ENCODE assay signal across 8 mouse cellular contexts in the genomic region with DNA sequence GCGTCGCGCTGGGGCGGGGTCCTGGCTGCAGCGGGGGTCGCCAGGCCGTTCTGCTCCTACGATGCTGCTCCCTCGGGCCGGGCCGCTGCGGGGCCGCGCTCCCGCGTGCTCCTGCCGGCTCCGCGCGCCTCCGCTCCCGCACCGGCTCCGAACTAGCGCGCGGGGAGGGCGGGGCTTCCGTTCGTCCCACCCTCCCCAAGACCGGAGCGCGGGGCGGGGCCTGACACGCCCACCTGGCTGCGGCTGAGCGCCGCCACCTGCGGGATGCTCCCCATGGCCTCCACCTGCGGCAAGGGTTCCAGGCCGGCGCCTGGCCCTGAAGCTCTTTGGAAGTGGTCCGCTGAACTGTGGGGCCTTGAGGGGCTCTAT. TPM values are rescaled to one million over a fixed set of nuclear protein-coding genes. Genes with fewer than 3 reads are reported as not detected.
DNase-seq lines count a peak whose midpoint lies in the region; TF ChIP-seq lines count a peak whose summit lies in the region.

A gene (minus strand): TSS at position 157 of the 369 bp plus-strand sequence.

- H3K9me3 ChIP-seq in ES-Bruce4 (replicated peaks; ENCODE audit: control insufficient read depth, insufficient read depth, low read length, poor library complexity, severe bottlenecking), result no peaks in the 10 kb centered on the region

- peaks cover 9% of the 10 kb centered on the region for H3K27me3 ChIP-seq in ES-Bruce4 (ENCODE audit: control insufficient read depth, insufficient read depth, low read length, poor library complexity, severe bottlenecking)

- H3K27ac ChIP-seq in ES-Bruce4 (ENCODE audit: insufficient read depth, low read length), result no peak within 1 kb of the TSS
- H3K27ac ChIP-seq in layer of hippocampus, adult 2 months, result peak within 1 kb of the TSS; percentile 96

- H3K9ac ChIP-seq in ES-Bruce4 (ENCODE audit: low read depth, poor library complexity, severe bottlenecking), result peak within 1 kb of the TSS; percentile 68

- H3K4me1 ChIP-seq in ES-Bruce4 (ENCODE audit: control insufficient read depth, insufficient read depth, low read length), result no peaks in the 10 kb centered on the region

- intact Hi-C loops in heart, postnatal 36 days (cut with DNase I), result loop anchor here (2.0 kb wide), 1 partner anchor 85 kb away; no protein-coding TSS in a partner anchor

- DNase-seq in cerebellum, adult 11-12 months, result peak; percentile 92
- DNase-seq in forelimb bud, embryonic 11.5 days (ENCODE audit: low read depth, low spot score), result peak; percentile 26
- DNase-seq in heart, postnatal 36 days, result peak; percentile 69 to 75
- DNase-seq in layer of hippocampus, adult 2 months (ENCODE audit: low spot score in 2 of 2), result peak; percentile 81 to 83
- peak; percentile 33 to 52 for DNase-seq in lung, adult 18-20 months
- DNase-seq in ovary, postnatal 14 days (ENCODE audit: low spot score), result peak; percentile 50
- peak; percentile 88 for DNase-seq in thymus, postnatal 14 days

- no peak for TF ChIP-seq EP300 in ES-Bruce4 (IDR thresholded peaks at IDR 0.05; ENCODE audit: insufficient read depth, low read depth, low read length)

- H3K36me3 ChIP-seq in ES-Bruce4 (ENCODE audit: control insufficient read depth, insufficient read depth, low read length, poor library complexity, severe bottlenecking), result no peaks in the 10 kb centered on the region

- H3K4me3 ChIP-seq in ES-Bruce4 (ENCODE audit: low read depth, low read length), result peak within 1 kb of the TSS; percentile 84
- H3K4me3 ChIP-seq in layer of hippocampus, adult 2 months, result peak within 1 kb of the TSS; percentile 92

- TF ChIP-seq POLR2A in ES-Bruce4 (IDR thresholded peaks at IDR 0.05; ENCODE audit: insufficient read depth, low read length), result no peak

- no peak for TF ChIP-seq CTCF in ES-Bruce4 (IDR thresholded peaks at IDR 0.05; ENCODE audit: low read depth, low read length)
- TF ChIP-seq CTCF in layer of hippocampus, adult 2 months (conservative IDR thresholded peaks at IDR 0.05), result no peak

RNA-seq across cellular contexts. Expression of the gene that starts here (rescaled TPM):
- polyA plus RNA-seq in ES-Bruce4 (2011; ENCODE audit: insufficient read depth, insufficient read length, low read depth, missing spikeins), result 6.1 and 7.9 TPM in 2 replicates
- total RNA-seq in heart, postnatal 36 days (2021), result 10 to 100 TPM; 75.0 to 77.2 TPM
- 100 to 1,000 TPM in 1 of 2 experiments, 10 to 100 TPM in 1; 99.2 to 101 TPM for total RNA-seq in layer of hippocampus, adult 2 months (2021)

Comparison
In these comparisons a context has a peak if more than half of its experiments do, and no peak if none do; other contexts are left out.
1. DNase-seq: peak in every context shown above with its lines; median percentile 92 in cerebellum, adult 11-12 months; 88 in thymus, postnatal 14 days; 82 in layer of hippocampus, adult 2 months; 72 in heart, postnatal 36 days; 50 in ovary, postnatal 14 days; 42 in lung, adult 18-20 months; 26 in forelimb bud, embryonic 11.5 days.